Mouse (Mus musculus) C3H10T1/2 (cell line): Measurements from ENCODE around the gene Olfr1291-ps1. TPM values are rescaled to one million over a fixed set of nuclear protein-coding genes. Genes with fewer than 3 reads are reported as not detected.

Source experiments
- polyA plus RNA-seq, 2 experiments: library from polyadenylated mRNA; unstranded; fragments of >200 nt; fragmentation: generic; extraction: Trizol; gene quantifications; one replicate each; pipeline ENCODE4 v1.2.1; 2012; ENCODE audit warnings: missing spikeins in 2 of 2

Olfr1291-ps1 gene
- not detected for polyA plus RNA-seq

DNA sequence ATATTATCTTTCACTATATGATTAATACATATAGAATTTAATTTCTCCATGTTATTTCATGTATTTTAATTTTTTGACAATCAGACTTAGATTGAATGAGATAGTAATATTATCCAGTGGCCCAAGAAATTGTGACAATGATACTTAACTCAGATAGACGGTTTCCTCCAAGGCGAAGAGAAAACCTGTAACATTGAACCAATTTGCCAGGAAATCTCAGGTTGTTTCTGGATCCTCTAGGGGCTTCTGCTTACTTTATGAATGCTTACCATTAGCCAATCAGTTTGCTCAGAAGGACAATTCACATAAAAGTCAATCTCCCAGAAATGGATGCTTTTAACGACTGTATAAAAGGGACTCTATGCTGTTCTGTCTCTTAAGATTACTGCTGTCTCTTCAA lies at the start of gene Olfr1291-ps1:
Olfr1291-ps1 (plus strand) TSS at position 301 of the 400 bp plus-strand sequence.

DNA sequence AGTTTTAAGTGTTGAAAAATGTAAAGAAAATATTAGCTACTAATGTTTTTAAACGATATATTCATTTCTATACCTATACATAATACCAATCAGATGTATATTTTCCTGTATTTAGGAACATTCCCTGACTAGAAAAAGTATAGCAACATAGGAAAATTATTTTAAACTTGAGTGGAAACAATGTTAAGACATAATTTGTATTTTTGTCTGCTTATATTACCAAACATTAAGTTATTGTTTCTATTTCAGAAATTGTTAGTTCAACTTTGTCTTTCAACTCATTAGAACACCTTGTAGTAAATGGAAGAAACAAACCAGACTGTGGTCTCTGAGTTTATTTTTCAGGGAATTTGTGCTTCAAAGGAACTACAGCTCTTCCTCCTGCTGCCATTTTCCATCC lies 48.1 kb upstream of the Olfr1291-ps1 start, which contains the start of gene Olfr1287:
Olfr1287 (plus strand) TSS at position 301 of the 400 bp plus-strand sequence.

GRCm38 (mm10) chr2:111473801-111474200 lies 23.2 kb upstream of the Olfr1291-ps1 start, which contains the start of gene Olfr1288:
Gene Olfr1288 (plus strand): TSS chr2:111474101.

DNA sequence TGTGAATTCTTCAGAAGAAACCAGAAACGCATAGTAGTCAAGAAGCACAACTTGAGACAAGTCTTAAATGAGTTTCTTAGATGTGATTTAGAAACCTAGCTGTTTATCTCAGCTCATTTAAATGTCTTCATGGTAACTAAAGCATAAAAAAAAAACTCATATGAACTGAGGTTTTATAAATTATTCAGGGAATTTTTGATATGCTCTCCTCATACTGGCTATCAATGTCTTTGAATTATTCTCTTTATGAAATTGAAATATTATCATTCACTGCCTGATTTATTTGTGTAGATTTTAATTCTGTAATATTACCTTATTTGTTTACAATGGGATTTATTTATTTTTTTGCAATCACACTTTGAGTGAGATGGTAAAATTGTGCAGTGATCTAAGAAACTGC lies 16.5 kb upstream of the Olfr1291-ps1 start, which contains the start of gene Olfr1289:
Olfr1289 (plus strand) TSS at position 301 of the 400 bp plus-strand sequence.

DNA sequence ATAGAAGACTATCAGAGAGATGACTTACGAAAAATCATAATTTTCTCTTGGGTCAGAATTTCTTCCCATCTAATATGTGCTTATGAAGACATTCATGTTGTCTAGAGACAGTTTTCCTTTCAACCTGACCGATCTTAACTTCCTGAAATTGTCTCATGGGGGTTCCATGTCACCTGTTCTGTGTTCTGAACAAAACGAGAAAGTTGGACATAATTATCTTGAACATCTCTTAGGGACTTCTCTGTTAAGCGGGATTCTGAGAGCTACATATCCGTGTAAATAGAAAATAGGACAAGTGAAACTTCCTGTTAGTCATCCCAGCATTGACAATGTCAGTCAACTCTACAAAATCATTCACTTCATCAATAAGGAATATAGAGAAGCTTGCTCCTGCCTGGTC lies 3.3 kb upstream of the Olfr1291-ps1 start, which contains the start of gene Olfr1290:
Olfr1290 (minus strand) TSS at position 101 of the 400 bp plus-strand sequence.

DNA sequence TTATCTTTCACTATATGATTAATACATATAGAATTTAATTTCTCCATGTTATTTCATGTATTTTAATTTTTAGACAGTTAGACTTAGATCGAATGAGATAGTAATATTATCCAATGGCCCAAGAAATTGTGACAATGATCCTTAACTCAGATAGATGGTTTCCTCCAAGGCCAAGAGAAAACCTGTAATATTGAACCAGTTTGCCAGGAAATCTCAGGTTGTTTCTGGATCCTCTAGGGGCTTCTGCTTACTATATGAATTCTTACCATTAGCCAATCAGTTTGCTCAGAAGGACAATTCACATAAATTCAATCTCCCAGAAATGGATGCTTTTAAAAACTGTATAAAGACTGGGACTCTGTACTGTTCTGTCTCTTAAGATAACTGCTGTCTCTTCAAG lies 27.9 kb downstream of the Olfr1291-ps1 start, which contains the start of gene Olfr1293-ps:
Olfr1293-ps (plus strand) TSS at position 301 of the 400 bp plus-strand sequence.

GRCm38 (mm10) chr2:111540191-111540590 lies 43.2 kb downstream of the Olfr1291-ps1 start, which contains the start of gene Olfr1294:
Gene Olfr1294 (minus strand): TSS chr2:111540291.

Other genes with a start within 250 kb of the Olfr1291-ps1 start
- not detected for gene Olfr1276, start 242.7 kb upstream of the Olfr1291-ps1 start, polyA plus RNA-seq
- gene Olfr1277, start 223.1 kb upstream of the Olfr1291-ps1 start, polyA plus RNA-seq, result not detected
- gene Olfr1278, start 207.0 kb upstream of the Olfr1291-ps1 start, polyA plus RNA-seq, result not detected
- not detected for gene Olfr1279, start 196.5 kb upstream of the Olfr1291-ps1 start, polyA plus RNA-seq
- not detected for gene Olfr1280, start 183.2 kb upstream of the Olfr1291-ps1 start, polyA plus RNA-seq
- gene Olfr1281, start 170.7 kb upstream of the Olfr1291-ps1 start, polyA plus RNA-seq, result not detected
- gene Olfr1282, start 161.1 kb upstream of the Olfr1291-ps1 start, polyA plus RNA-seq, result not detected
- gene Olfr1283, start 130.4 kb upstream of the Olfr1291-ps1 start, polyA plus RNA-seq, result not detected
- gene Olfr1284, start 121.7 kb upstream of the Olfr1291-ps1 start, polyA plus RNA-seq, result not detected
- not detected for gene Olfr1286, start 74.1 kb upstream of the Olfr1291-ps1 start, polyA plus RNA-seq
- gene Olfr1287, start 48.0 kb upstream of the Olfr1291-ps1 start, polyA plus RNA-seq, result not detected
- gene Olfr1288, start 23.1 kb upstream of the Olfr1291-ps1 start, polyA plus RNA-seq, result not detected
- gene Olfr1289, start 16.4 kb upstream of the Olfr1291-ps1 start, polyA plus RNA-seq, result not detected
- gene Olfr1290, start 3.4 kb upstream of the Olfr1291-ps1 start, polyA plus RNA-seq, result not detected
- gene Olfr1293-ps, start 28.0 kb downstream of the Olfr1291-ps1 start, polyA plus RNA-seq, result not detected
- not detected for gene Olfr1294, start 43.1 kb downstream of the Olfr1291-ps1 start, polyA plus RNA-seq
- gene Olfr1295, start 72.5 kb downstream of the Olfr1291-ps1 start, polyA plus RNA-seq, result not detected
- not detected for gene Olfr1297, start 129.3 kb downstream of the Olfr1291-ps1 start, polyA plus RNA-seq
- gene Olfr1298, start 152.0 kb downstream of the Olfr1291-ps1 start, polyA plus RNA-seq, result not detected
- not detected for gene Olfr1299, start 164.2 kb downstream of the Olfr1291-ps1 start, polyA plus RNA-seq